Mouse (Mus musculus) limb, embryonic 10.5 days (tissue): Measurements from ENCODE around the gene Slc9a8. TPM values are rescaled to one million over a fixed set of nuclear protein-coding genes. Genes with fewer than 3 reads are reported as not detected.

Source experiments
- DNase-seq: peaks from one replicate; pipeline ENCODE4 v3.0.0-alpha.2; 2017; ENCODE audit warnings: low spot score
- H3K27ac ChIP-seq: fragments of 300-500 bp; sonication (generic); 2 replicates; pipeline ENCODE4 v1.5.1; 2016; ENCODE audit warnings: mild to moderate bottlenecking
- H3K27me3 ChIP-seq: fragments of 300-500 bp; sonication (generic); 2 replicates; pipeline ENCODE4 v1.6.1; 2016; ENCODE audit warnings: low read depth, mild to moderate bottlenecking; ENCODE audit not compliant: poor library complexity, severe bottlenecking
- H3K36me3 ChIP-seq: fragments of 300-500 bp; sonication (generic); 2 replicates; pipeline ENCODE4 v1.6.1; 2016; ENCODE audit warnings: mild to moderate bottlenecking, moderate library complexity
- H3K4me1 ChIP-seq: fragments of 300-500 bp; sonication (generic); 2 replicates; pipeline ENCODE4 v1.6.1; 2016
- H3K4me3 ChIP-seq: fragments of 300-500 bp; sonication (generic); 2 replicates; pipeline ENCODE4 v1.5.1; 2016; ENCODE audit warnings: mild to moderate bottlenecking, moderate library complexity
- H3K9me3 ChIP-seq: fragments of 300-500 bp; sonication (generic); replicated peaks from 2 replicates; pipeline ENCODE4 v1.6.1; 2016; ENCODE audit warnings: mild to moderate bottlenecking
- WGBS: fragments of 180-500 bp; shearing (Covaris S2); methylation state at CpG from one replicate; pipeline ENCODE4 v1.1.7; 2016; 5-methylcytosine and 5-hydroxymethylcytosine counted together
- polyA plus RNA-seq: library from polyadenylated mRNA; unstranded; fragments of >200 nt; fragmentation: Nextera tagmentation; extraction: Ambion mirVana; gene quantifications from 2 replicates; pipeline ENCODE4 v1.2.1, GENCODE M21; 2016

Gene Slc9a8
- polyA plus RNA-seq, 1 experiment from 2014 or later = 32.0 TPM

DNA sequence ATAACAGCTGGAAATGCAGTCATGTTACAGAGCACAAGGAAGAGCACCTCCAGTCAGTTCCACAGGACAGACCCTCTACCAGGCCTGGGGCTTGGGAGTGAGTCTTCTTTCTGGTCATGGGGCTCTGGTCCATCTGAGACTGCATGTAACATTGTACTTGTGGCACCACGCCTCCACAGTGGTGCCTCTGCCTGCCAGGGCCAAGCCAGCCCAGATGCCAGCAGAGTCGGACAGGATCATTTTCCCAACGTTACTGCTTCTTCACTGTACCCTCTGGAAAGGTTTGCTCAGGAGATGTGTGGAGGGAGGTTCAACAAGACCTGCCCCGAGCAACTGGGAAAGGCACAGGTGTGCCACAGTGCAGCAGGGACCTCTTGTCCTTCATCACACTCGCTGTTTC lies 94.2 kb downstream of the Slc9a8 start:
- WGBS = 90% methylated on average over 5 of the region's 5 CpGs
- H3K36me3 ChIP-seq = peaks cover 96% of the 10 kb centered on the region
- H3K4me1 ChIP-seq = no peaks in the 10 kb centered on the region
- H3K4me3 ChIP-seq = no peak overlapping the region
- no peaks in the 10 kb centered on the region for H3K9me3 ChIP-seq
- no peak for DNase-seq
- no peaks in the 10 kb centered on the region for H3K27me3 ChIP-seq
- H3K27ac ChIP-seq = no peak overlapping the region

DNA sequence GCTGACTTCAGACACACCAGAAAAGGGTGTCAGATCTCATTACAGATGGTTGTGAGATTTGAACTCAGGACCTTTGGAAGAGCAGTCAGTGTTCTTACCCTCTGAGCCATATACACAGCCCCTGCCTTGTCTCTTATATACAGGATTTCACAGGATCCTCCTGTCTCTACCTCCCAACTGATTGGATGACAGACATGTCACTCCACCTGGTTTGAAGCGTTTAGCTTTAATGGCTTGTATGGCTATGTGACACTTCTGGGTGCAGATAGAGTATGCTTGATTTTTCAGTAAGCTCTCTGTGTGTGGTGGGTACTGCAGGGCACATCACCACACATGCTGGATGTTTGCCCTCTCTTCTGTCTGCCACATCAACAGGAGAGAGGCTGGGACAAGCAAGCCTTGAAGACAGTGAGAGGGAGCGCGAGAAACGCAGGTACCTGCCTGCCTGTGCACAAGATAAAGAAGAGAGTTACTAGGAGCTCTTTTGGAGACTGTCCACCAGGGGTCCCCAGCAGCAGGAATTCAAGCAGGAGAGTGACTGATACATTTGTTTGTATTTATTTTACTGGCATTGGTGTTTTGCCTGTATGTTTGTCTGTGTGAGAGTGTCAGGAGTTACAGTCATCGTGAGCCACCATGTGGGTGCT lies 98.2 kb downstream of the Slc9a8 start:
- Histone ChIP-seq H3K9me3 (no peaks in the 10 kb centered on the region), H3K27me3 (no peaks in the 10 kb centered on the region), H3K27ac (no peak overlapping the region), H3K36me3 (peaks cover 55% of the 10 kb centered on the region), H3K4me1 (no peaks in the 10 kb centered on the region), H3K4me3 (no peak overlapping the region)
- DNase-seq = no peak
- WGBS = 77% methylated on average over 5 of the region's 5 CpGs

Other genes with a start within 250 kb of the Slc9a8 start
- gene Kcnb1, start 231.6 kb upstream of the Slc9a8 start, polyA plus RNA-seq = 0.10 and 0.14 TPM in 2 replicates
- gene Ptgis, start 181.1 kb upstream of the Slc9a8 start, polyA plus RNA-seq = 15.6 and 17.6 TPM in 2 replicates
- 10.3 and 11.3 TPM in 2 replicates for gene B4galt5, start 72.5 kb upstream of the Slc9a8 start, polyA plus RNA-seq
- 130 and 131 TPM in 2 replicates for gene Rnf114, start 70.9 kb downstream of the Slc9a8 start, polyA plus RNA-seq
- 19.5 and 21.5 TPM in 2 replicates for gene Spata2, start 71.2 kb downstream of the Slc9a8 start, polyA plus RNA-seq
- 94.9 and 118 TPM in 2 replicates for gene Snai1, start 116.5 kb downstream of the Slc9a8 start, polyA plus RNA-seq
- 375 and 404 TPM in 2 replicates for gene Ube2v1, start 210.4 kb downstream of the Slc9a8 start, polyA plus RNA-seq
- 1.0 and 4.0 TPM in 2 replicates for gene Gm20431, start 239.8 kb downstream of the Slc9a8 start, polyA plus RNA-seq